Mouse (Mus musculus) brain, adult 2 months (tissue): ENCODE measurements around the gene Stip1.
"Not testable (repeated sequence)": the region's sequence is repeated elsewhere in the genome, so short reads cannot be mapped to it uniquely, and the experiment has no call there.

Experiments used
- DNase-seq: peaks from one replicate; pipeline ENCODE4 v3.0.0; 2011; ENCODE audit warnings: low read depth, low spot score

Stip1 gene

GRCm38 (mm10) chr19:7039841-7040636 lies at the start of gene Stip1:
Gene Stip1 (minus strand): TSS chr19:7039967.
- peak; percentile 100 for DNase-seq

GRCm38 (mm10) chr19:7089050-7089449 lies 49.3 kb upstream of the Stip1 start:
- no peak for DNase-seq

- DNase-seq: no peak
Observed at GRCm38 (mm10) chr19:7088558-7088957, 48.8 kb upstream of the Stip1 start.

GRCm38 (mm10) chr19:7084734-7085133 lies 45.0 kb upstream of the Stip1 start:
- no peak for DNase-seq

GRCm38 (mm10) chr19:7083035-7083794 lies 43.4 kb upstream of the Stip1 start:
- DNase-seq: peak; percentile 79

- peak; percentile 80 for DNase-seq
Observed at GRCm38 (mm10) chr19:7081516-7082266, 41.9 kb upstream of the Stip1 start.

- DNase-seq: no peak
Observed at GRCm38 (mm10) chr19:7078271-7078670, 38.5 kb upstream of the Stip1 start.

GRCm38 (mm10) chr19:7077666-7078065 lies 37.9 kb upstream of the Stip1 start:
- no peak for DNase-seq

- DNase-seq: not testable (repeated sequence)
Observed at GRCm38 (mm10) chr19:7075336-7075735, 35.6 kb upstream of the Stip1 start.

GRCm38 (mm10) chr19:7073997-7074781 lies 34.4 kb upstream of the Stip1 start:
- DNase-seq: no peak

- DNase-seq: no peak
Observed at GRCm38 (mm10) chr19:7072221-7072620, 32.5 kb upstream of the Stip1 start.

GRCm38 (mm10) chr19:7070775-7071174 lies 31.0 kb upstream of the Stip1 start:
- no peak for DNase-seq

GRCm38 (mm10) chr19:7069781-7070763 lies 30.3 kb upstream of the Stip1 start:
- no peak for DNase-seq

- no peak for DNase-seq
Observed at GRCm38 (mm10) chr19:7068661-7069531, 29.1 kb upstream of the Stip1 start.

GRCm38 (mm10) chr19:7068136-7068535 lies 28.4 kb upstream of the Stip1 start:
- DNase-seq: peak; percentile 82

- DNase-seq: no peak
Observed at GRCm38 (mm10) chr19:7067344-7068050, 27.7 kb upstream of the Stip1 start.

GRCm38 (mm10) chr19:7066828-7067342 lies 27.1 kb upstream of the Stip1 start:
- DNase-seq: no peak
